Mouse (Mus musculus) E14TG2a.4 (cell line): Measurements from ENCODE around the gene Pik3r2.

ENCODE experiments used
- H3K27me3 ChIP-seq: 2 replicates; pipeline ENCODE4 v1.6.1; 2014; ENCODE audit warnings: low read length, control low read depth; ENCODE audit not compliant: insufficient read depth
- H3K36me3 ChIP-seq: 2 replicates; pipeline ENCODE4 v1.6.1; 2014; ENCODE audit warnings: low read length, control low read depth; ENCODE audit not compliant: insufficient read depth
- H3K4me1 ChIP-seq: replicated peaks from 2 replicates; pipeline ENCODE4 v1.6.1; 2014; ENCODE audit warnings: low read depth, low read length, control low read depth
- H3K4me3 ChIP-seq: replicated peaks from 2 replicates; pipeline ENCODE4 v1.5.1; 2014; ENCODE audit warnings: mild to moderate bottlenecking, low read length
- H3K9me3 ChIP-seq: 2 replicates; pipeline ENCODE4 v1.6.1; 2014; ENCODE audit warnings: low read length, control low read depth
- CTCF ChIP-seq: conservative IDR thresholded peaks from 2 replicates; pipeline ENCODE4 v1.5.1; 2014; ENCODE audit warnings: low read length
- NANOG ChIP-seq: IDR thresholded peaks from 2 replicates; pipeline ENCODE4 v1.6.1; 2014; ENCODE audit warnings: borderline replicate concordance, low read length, mixed read lengths
- POU5F1 ChIP-seq: IDR thresholded peaks from 2 replicates; pipeline ENCODE4 v1.6.1; 2014; ENCODE audit warnings: low read length, borderline replicate concordance

Gene Pik3r2

DNA sequence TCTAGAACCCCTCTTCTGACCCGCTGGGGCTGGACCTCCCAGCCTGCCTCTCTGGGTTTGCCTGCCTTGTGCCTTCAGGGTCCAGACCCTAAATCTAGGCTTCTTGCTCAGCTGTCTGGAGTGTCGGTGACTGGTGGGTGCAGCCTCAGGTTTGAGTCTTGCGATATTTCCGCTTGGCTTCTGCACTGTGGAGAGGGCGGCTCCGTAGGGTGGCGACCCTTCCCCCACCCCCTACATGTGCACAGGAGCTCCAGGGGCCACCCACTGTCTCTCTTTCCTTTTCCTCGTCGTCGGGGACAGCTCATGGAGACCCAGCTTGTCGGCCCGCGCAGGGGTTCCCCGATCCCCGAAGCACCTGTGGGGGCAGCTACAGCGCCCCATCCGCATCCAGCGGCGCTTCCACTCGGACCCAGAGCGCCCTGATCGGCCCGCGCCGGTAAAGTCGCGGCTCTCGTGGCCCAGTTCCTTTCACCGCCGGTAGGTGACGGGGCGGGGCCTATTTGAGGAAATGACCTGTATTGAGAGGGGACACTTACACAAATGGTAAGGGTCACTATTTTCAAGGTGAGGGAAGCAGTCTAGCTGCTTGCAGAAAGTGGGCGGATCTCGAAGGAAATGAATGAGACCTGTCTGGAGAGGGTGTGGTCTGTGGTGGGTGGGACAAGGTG is 46.6 kb downstream of the Pik3r2 start:
- Histone ChIP-seq H3K27me3 (peaks cover 30% of the 10 kb centered on the region), H3K9me3 (no peaks in the 10 kb centered on the region), H3K4me3 (peak overlapping the region; percentile 73), H3K4me1 (peaks cover 43% of the 10 kb centered on the region), H3K36me3 (no peaks in the 10 kb centered on the region)
- TF ChIP-seq NANOG = no peak
- TF ChIP-seq CTCF = peak; percentile 35

GRCm38 (mm10) chr8:70726721-70727120 is 49.8 kb downstream of the Pik3r2 start:
- Histone ChIP-seq H3K4me3 (no peak overlapping the region), H3K27me3 (peaks cover 30% of the 10 kb centered on the region), H3K4me1 (peaks cover 43% of the 10 kb centered on the region), H3K36me3 (no peaks in the 10 kb centered on the region), H3K9me3 (no peaks in the 10 kb centered on the region)
- TF ChIP-seq POU5F1 (no peak), CTCF (no peak), NANOG (no peak)

- no peaks in the 10 kb centered on the region for H3K36me3 ChIP-seq
- peaks cover 26% of the 10 kb centered on the region for H3K27me3 ChIP-seq
- no peaks in the 10 kb centered on the region for H3K9me3 ChIP-seq
- TF ChIP-seq CTCF (no peak), POU5F1 (no peak), NANOG (no peak)
- no peak overlapping the region for H3K4me3 ChIP-seq
- peaks cover 43% of the 10 kb centered on the region for H3K4me1 ChIP-seq
Observed at GRCm38 (mm10) chr8:70725792-70726447, 50.6 kb downstream of the Pik3r2 start.

DNA sequence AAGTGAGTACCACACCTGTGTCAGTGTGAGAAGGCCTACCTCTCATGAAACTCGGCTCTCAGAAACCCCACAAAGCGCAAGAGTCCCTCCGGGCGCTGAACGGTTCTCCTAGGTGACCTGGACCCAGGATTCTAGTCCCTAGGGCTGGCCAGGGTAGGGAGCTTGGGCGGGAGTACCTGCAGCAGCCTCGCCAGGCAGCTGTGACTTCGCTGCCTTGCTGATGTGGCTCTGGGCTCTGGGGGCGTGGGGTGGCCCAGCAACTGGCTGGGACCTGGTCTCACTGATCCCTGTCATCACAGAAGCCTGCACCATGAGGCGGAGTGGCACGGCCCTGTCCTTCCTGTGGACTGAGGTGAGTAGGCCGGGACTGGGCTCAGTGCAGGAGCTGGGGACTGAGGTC is 52.3 kb downstream of the Pik3r2 start:
- Histone ChIP-seq H3K27me3 (peaks cover 16% of the 10 kb centered on the region), H3K36me3 (no peaks in the 10 kb centered on the region), H3K4me1 (peaks cover 37% of the 10 kb centered on the region), H3K4me3 (peak overlapping the region; percentile 57), H3K9me3 (no peaks in the 10 kb centered on the region)
- TF ChIP-seq POU5F1 = no peak
- no peak for TF ChIP-seq NANOG

DNA sequence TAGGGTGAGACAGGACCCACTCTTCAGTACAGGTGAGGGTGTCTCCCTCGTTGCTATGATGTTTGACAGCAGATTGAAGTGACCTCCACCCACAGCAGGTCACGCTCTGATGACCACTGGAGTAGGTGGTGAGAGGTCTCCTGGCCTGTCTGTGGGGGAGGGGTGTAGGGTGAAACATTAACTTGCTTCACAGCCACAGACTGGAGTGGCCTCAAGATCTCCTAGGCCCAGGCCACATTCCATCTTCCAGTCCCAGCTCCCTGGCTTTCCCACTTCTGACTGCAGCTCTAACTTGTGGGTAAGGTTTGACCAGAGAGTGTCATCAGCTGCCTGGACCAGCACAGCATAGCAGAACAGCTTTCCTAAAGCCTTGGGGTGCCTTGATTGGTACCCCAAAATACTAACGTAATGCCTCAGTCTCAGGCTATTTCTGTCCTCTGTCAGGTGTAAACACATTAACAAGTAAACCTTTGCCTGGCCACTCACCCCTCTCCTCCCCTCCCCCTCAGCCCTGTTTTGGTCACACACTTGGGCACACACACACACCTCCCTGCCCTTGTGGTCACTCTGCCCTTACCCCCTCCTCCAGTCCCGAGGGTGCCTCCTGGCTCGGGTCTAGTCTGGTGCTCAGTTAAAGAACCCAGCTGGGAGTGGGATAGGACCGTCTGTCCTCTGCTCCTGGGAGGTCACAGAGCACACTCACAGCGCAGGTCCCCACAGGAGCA is 52.9 kb downstream of the Pik3r2 start, which contains the start of gene Pde4c:
Pde4c (plus strand) TSS at position 235 of the 725 bp plus-strand sequence.
- peak within 1 kb of the TSS; percentile 57 for H3K4me3 ChIP-seq
- H3K27me3 ChIP-seq = peaks cover 12% of the 10 kb centered on the region; the same call in 1 of the 2 replicates
- H3K36me3 ChIP-seq = no peaks in the 10 kb centered on the region
- peaks cover 35% of the 10 kb centered on the region for H3K4me1 ChIP-seq
- TF ChIP-seq CTCF (no peak), NANOG (no peak), POU5F1 (no peak)
- no peaks in the 10 kb centered on the region for H3K9me3 ChIP-seq

DNA sequence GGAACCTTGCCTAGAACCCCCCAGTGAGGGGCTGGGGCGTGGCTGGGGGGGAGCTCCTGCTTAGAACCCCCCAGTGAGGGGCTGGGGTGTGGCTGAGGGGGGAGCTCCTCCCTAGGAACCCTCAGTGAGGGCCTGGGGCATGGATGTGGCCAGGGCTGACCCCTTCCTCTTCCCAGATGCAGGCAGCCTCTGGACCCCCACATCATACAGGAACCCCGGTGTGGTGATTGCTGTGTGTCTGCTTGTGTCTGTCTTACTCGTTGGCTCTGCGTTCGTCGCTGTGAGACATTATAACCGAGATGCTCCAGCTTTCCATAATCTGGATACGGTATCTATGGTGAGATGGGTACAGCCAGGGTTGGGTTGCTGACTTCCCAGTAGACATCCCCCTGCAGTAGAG is 54.9 kb downstream of the Pik3r2 start:
- TF ChIP-seq NANOG (no peak), CTCF (no peak), POU5F1 (no peak)
- no peaks in the 10 kb centered on the region for H3K9me3 ChIP-seq
- peaks cover 15% of the 10 kb centered on the region for H3K27me3 ChIP-seq
- H3K36me3 ChIP-seq = no peaks in the 10 kb centered on the region
- peaks cover 50% of the 10 kb centered on the region for H3K4me1 ChIP-seq
- H3K4me3 ChIP-seq = no peak overlapping the region

DNA sequence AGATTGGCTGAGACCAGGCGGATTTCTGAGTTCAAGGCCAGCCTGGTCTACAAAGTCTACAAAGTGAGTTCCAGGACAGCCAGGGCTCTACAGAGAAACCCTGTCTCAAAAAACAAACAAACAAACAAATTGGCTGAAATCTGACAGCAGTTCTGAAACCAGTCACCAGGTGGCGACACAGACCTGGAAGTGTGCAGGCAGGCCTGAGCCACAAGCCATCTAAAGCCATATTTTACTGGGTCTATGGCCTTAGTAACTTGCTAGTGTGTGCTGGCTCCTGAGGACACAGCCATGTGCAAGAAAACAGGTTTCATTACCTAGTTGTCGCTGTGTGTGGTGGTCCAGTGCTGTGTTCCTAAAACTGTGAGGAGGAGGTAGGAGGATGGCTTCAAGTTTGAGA is 55.8 kb downstream of the Pik3r2 start:
- Histone ChIP-seq H3K27me3 (peaks cover 24% of the 10 kb centered on the region), H3K9me3 (no peaks in the 10 kb centered on the region), H3K4me1 (peaks cover 48% of the 10 kb centered on the region), H3K4me3 (no peak overlapping the region), H3K36me3 (no peaks in the 10 kb centered on the region)
- TF ChIP-seq CTCF (peak; percentile 67), POU5F1 (no peak)

DNA sequence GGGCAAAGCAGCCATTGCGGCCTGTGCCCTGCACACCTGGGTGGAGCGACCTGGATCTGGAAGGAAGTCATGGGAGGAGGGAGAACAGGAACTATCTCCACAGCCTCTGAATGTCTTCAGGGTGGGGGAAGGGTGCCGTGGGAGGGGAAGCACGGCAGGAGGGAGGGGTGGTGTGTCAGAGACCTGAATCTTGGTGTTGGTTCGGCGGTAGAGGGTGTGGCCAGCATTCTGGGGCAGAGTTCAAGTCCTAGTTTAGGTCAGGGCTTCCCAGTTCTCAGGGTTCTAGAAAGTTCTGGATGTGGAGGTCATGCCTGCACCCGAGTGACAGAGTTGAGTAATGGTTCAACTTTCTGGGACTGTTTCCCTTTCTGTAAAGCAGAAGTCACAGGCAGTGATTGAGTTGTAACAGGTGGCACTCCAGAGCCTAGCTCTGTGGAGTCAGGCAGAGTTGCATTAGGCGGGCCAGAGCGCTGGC is 56.7 kb downstream of the Pik3r2 start:
- peaks cover 33% of the 10 kb centered on the region for H3K27me3 ChIP-seq
- no peaks in the 10 kb centered on the region for H3K36me3 ChIP-seq
- TF ChIP-seq CTCF (no peak), NANOG (no peak), POU5F1 (no peak)
- H3K9me3 ChIP-seq = no peaks in the 10 kb centered on the region
- H3K4me1 ChIP-seq = peaks cover 47% of the 10 kb centered on the region
- no peak overlapping the region for H3K4me3 ChIP-seq

GRCm38 (mm10) chr8:70718297-70718696 is 58.2 kb downstream of the Pik3r2 start, which contains the start of gene Gm3336:
Gm3336 (plus strand) TSS chr8:70718543.
- TF ChIP-seq NANOG = no peak
- no peak for TF ChIP-seq POU5F1
- peak; percentile 43 for TF ChIP-seq CTCF
- H3K9me3 ChIP-seq = no peaks in the 10 kb centered on the region
- peaks cover 39% of the 10 kb centered on the region for H3K27me3 ChIP-seq
- peak within 1 kb of the TSS; percentile 65 for H3K4me3 ChIP-seq
- peaks cover 35% of the 10 kb centered on the region for H3K4me1 ChIP-seq
- H3K36me3 ChIP-seq = no peaks in the 10 kb centered on the region
